Mouse (Mus musculus): ENCODE data around the gene Cox14.
"Not testable (repeated sequence)": the region's sequence is repeated elsewhere in the genome, so short reads cannot be mapped to it uniquely, and the experiment has no call there.

Cox14 gene

DNA sequence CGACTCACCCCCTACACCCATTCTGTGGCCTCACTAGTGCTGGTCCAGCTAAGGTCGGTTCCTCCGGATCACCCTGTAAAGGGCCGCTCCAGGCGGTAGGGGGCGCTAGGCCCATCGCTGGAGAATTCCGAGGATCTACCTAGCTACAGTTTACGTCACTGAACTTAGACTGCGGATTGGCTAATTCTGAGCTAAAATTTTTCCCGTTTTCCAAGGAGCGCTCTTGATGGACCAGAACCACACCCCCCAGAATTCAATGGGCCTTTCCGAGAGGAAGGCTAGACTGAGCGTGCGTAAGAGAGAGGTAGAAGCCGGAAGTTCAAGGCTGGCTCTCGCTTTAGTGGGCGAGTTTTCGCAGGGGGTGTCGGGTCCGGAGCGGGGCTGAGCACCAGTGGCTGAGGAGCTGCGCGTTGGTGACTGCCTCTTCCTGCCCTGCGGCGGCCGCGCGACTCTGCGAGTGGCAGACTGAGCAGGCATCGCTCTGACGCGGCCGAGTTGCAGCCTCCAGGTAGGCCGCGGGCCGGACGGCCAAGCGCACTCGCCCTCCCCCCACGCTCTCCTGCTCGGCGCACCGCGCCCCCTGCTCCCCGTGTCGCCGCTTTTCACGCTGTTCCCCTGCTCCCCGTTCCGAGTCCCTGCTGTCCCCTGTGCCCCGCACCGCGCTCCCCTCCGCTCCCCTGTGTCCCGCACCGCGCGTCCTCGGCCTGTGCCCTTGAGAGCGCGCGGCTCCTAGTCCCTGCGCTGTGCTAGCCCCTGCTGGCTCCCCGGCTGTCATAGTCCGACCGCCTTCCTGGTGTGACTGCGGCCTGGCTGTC is at the start of gene Cox14:
Cox14 (plus strand) TSS at position 278 of the 815 bp plus-strand sequence.
- peak; percentile 98 for DNase-seq

GRCm38 (mm10) chr15:99677089-99677488 is 48.3 kb upstream of the Cox14 start:
- DNase-seq: no peak

- DNase-seq: peak; percentile 57
Measured at GRCm38 (mm10) chr15:99678063-99678800, 47.2 kb upstream of the Cox14 start.

DNA sequence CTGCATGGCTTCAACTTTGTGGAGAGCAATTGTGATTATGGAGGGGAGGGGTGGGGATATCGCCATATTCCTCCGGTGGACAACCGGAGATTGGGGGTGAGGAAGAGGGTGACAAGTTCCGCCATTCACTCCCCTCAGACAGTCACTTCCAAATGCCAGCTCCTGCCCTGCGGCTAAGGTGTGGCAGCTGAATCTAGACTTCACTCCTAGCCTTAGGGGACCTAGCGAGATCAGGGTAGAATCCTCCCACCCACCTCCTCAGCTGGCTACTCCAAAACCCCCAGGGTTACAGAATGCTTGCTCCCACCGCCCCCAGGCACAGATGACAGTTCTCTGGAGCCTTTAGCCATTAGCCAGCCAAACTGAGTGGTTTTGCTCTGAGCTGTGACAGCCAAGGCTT is 46.4 kb upstream of the Cox14 start:
- no peak for DNase-seq

- no peak for DNase-seq
Measured at GRCm38 (mm10) chr15:99682880-99683279, 42.5 kb upstream of the Cox14 start.

DNA sequence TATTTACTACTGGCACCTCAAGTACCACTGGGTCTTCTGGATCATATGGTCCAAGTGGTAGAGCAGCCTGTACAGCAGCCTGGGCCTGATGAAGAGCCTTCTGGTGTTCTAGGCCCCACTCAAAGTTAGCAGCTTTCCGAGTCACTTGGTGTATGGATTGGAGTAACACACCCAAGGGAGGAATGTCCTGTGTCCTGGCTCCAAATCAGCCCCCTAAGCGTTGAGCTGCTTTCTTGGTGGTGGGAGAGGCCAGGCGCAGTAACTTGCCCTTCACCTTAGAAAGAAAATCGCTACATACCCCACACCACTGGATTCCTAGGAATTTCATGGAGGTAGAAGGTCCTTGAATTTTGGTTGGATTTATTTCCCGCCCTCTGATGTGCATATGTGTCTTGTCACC is 41.3 kb upstream of the Cox14 start:
- no peak for DNase-seq

- DNase-seq: peak; percentile 69
Measured at GRCm38 (mm10) chr15:99688712-99689111, 36.7 kb upstream of the Cox14 start.

- no peak for DNase-seq
Measured at GRCm38 (mm10) chr15:99690924-99691323, 34.5 kb upstream of the Cox14 start.

DNA sequence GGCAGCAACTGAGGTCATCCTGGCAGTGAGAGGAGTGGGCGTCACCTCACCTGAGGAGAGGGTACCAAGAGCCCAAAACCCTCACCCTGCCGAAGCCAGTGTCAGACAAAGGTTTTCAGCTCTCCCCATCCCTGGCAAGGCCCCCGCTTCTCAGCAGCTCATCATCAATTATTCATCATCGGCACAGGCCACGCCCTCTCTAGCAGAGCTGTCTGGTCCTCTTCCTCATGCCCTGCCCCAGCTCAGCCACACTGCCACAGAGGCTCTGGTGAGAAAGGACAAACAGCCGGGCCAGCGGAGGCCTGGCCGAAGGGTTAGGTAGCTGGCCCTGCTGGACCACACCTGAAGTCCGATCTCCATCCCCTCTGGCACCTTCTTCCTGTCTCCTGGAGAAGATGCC is 33.4 kb upstream of the Cox14 start:
- DNase-seq: no peak

DNA sequence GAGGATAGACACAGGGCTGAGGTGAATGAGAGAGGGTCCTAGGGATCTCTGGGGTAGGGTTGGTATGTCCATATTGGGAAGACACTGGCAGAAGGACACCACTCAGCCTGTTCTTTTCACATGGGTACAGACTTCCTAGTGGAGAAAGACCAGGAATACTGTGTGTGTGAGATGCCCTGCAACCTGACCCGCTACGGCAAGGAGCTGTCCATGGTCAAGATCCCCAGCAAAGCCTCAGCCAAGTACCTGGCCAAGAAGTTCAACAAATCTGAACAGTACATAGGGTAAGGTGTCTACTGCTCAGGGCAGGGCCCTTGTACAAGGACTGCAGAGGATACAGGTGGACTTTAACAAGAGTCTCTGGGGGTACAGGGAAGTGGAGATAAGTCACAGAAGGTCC is 28.1 kb upstream of the Cox14 start:
- DNase-seq: no peak

DNA sequence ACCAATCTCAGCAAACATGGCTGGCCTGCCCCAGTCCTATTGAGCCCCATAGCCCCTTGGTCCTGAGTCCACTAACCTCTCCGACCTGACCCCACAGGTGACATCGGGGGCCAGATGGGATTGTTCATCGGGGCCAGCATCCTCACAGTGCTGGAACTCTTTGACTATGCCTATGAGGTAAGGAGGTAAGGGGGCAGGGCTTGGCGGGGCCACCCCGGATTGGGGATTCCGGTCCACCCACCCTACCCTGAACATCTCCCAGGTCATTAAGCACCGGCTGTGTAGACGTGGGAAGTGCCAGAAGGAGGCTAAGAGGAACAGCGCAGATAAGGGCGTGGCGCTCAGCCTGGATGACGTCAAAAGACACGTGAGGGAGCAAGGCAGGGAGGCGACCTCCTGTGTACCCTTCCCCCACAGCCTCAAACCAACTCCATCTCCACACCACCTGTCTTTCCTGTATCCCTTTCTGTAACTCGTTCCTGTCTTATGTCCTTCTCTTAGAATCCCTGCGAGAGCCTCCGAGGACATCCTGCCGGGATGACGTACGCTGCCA is 26.8 kb upstream of the Cox14 start:
- peak; percentile 28 for DNase-seq

GRCm38 (mm10) chr15:99699715-99700114 is 25.7 kb upstream of the Cox14 start:
- no peak for DNase-seq

GRCm38 (mm10) chr15:99700219-99701106 is 25.0 kb upstream of the Cox14 start:
- DNase-seq: no peak

- DNase-seq: not testable (repeated sequence)
Measured at GRCm38 (mm10) chr15:99701640-99701998, 23.8 kb upstream of the Cox14 start.

- DNase-seq: peak; percentile 95
Measured at GRCm38 (mm10) chr15:99701999-99702900, 23.2 kb upstream of the Cox14 start, which contains the start of gene Smarcd1. Gene Smarcd1 (plus strand): TSS chr15:99702129.

GRCm38 (mm10) chr15:99703104-99703503 is 22.3 kb upstream of the Cox14 start:
- DNase-seq: no peak

- no peak for DNase-seq
Measured at GRCm38 (mm10) chr15:99703676-99704040, 21.8 kb upstream of the Cox14 start.

GRCm38 (mm10) chr15:99704041-99704681 is 21.3 kb upstream of the Cox14 start:
- no peak for DNase-seq

GRCm38 (mm10) chr15:99704881-99705280 is 20.5 kb upstream of the Cox14 start:
- DNase-seq: no peak

GRCm38 (mm10) chr15:99705440-99706048 is 19.9 kb upstream of the Cox14 start, which contains the start of gene Gm17349:
Gene Gm17349 (minus strand): TSS chr15:99705490.
- DNase-seq: peak; percentile 61

GRCm38 (mm10) chr15:99708176-99708575 is 17.2 kb upstream of the Cox14 start:
- no peak for DNase-seq
